Mouse (Mus musculus): ENCODE measurements around the gene Pitpnm1. TPM values are rescaled to one million over a fixed set of nuclear protein-coding genes. Genes with fewer than 3 reads are reported as not detected.
A peak's percentile ranks its signal among the peaks of the same experiment; 100 is the strongest.

The Pitpnm1 gene
- polyA plus RNA-seq, 1 experiment from 2014 or later, result 18.9 TPM

DNA sequence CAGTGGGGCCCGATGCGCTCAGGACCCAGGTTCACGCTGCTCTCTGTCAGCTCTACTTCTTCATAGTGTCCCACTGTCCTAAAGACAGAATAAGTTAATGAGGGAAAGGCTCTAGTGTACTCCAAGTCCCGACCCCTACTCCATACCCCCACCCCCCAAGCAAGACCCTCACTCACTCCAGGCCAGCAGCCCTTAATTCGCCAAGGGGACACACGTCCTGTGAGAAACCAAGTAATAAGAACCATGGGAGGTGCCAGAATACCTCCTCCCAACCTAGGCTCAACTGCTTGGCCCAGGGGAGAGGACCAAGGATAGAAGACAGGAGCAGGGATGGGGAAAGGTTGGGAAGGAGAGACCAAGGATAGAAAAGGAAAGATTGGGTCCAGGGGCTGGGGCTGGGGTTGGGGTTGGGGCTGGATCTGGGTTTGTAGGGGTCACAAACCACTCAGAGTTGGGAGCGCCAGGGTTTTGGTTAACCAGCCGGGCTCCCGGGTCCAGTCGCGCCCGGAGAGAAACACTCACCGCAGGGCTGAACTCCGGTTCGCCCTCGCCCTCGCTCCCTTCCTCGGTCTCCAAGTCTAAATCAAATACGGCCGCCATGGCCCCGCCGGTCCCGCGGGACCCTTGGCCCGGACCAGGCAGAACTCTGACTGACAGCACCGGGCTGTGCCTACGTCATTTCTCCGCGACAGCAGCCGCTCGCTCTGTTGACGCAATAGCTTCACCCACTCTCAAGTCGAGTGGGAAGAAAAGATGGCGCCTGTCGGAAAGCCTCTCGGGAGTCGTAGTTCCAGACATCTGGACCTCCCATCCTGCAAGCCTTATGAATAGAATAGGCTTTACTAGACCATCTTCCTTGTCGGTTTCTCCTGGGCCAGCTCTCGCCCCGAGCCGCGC, 63.1 kb downstream of the Pitpnm1 start, which contains the start of gene Rps6kb2:
Gene Rps6kb2, minus strand, starts transcription at position 709 of the 897 bp plus-strand sequence.
- peak; percentile 93 for ATAC-seq
- Histone ChIP-seq H3K4me3 (ENCODE audit: low read depth, low read length) (peak within 1 kb of the TSS; percentile 67), H3K36me3 (ENCODE audit: insufficient read depth, low read length) (peaks cover 16% of the 10 kb centered on the region; the same call in 1 of the 2 replicates), H3K9me3 (ENCODE audit: low read length) (no peaks in the 10 kb centered on the region), H3K4me2 (replicated peaks; ENCODE audit: low read depth, low read length) (peak within 1 kb of the TSS; percentile 83), H3K4me1 (ENCODE audit: insufficient read depth, low read depth, low read length) (no peaks in the 10 kb centered on the region), H3K27ac (ENCODE audit: low read length) (no peak within 1 kb of the TSS), H3K27me3 (replicated peaks; ENCODE audit: insufficient read depth, low read length) (no peaks in the 10 kb centered on the region), H3K9ac (replicated peaks; ENCODE audit: low read depth) (peak within 1 kb of the TSS; percentile 69)
- 7% methylated on average over 42 of the region's 42 CpGs for WGBS
- no peak for TF ChIP-seq EP300 (IDR thresholded peaks at IDR 0.05)
- no peak for TF ChIP-seq CTCF (IDR thresholded peaks at IDR 0.05)
- DNase-seq (ENCODE audit: low spot score), result peak; percentile 98

DNA sequence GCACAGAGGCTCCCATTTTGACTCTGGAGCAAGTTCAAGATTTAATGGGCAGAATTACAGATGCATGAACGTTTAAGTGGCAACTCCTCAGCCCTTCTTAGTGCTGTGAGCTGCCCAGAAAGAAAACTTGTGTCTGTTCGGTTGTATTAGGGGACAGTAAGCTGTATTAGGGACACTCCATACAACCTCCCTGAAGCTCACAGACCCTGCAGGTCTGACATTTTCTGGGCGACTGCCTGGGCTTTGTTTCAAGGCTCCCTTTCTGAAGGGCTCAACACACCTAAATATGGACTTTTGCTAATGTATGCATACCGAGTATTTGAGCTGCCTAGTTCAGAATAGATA, 63.7 kb downstream of the Pitpnm1 start:
- ATAC-seq (no peak), DNase-seq (ENCODE audit: low spot score) (no peak)
- Histone ChIP-seq H3K27ac (ENCODE audit: low read length) (no peak overlapping the region), H3K4me1 (ENCODE audit: insufficient read depth, low read depth, low read length) (no peaks in the 10 kb centered on the region), H3K4me3 (ENCODE audit: low read depth, low read length) (peak overlapping the region; percentile 67; the same call in 1 of the 2 replicates), H3K9me3 (ENCODE audit: low read length) (no peaks in the 10 kb centered on the region), H3K9ac (replicated peaks; ENCODE audit: low read depth) (no peak overlapping the region), H3K27me3 (replicated peaks; ENCODE audit: insufficient read depth, low read length) (no peaks in the 10 kb centered on the region), H3K4me2 (replicated peaks; ENCODE audit: low read depth, low read length) (peak overlapping the region; percentile 83; the same call in 1 of the 2 replicates), H3K36me3 (ENCODE audit: insufficient read depth, low read length) (peaks cover 16% of the 10 kb centered on the region; the same call in 1 of the 2 replicates)
- TF ChIP-seq CTCF (IDR thresholded peaks at IDR 0.05) (no peak), EP300 (IDR thresholded peaks at IDR 0.05) (no peak)
- 29% methylated on average over 4 of the region's 4 CpGs for WGBS

Other genes starting within 250 kb of the Pitpnm1 start
- gene Chka, start 248.2 kb upstream of the Pitpnm1 start, polyA plus RNA-seq (2015; fragmentation: Nextera tagmentation; extraction: Ambion mirVana), result 65.9 and 68.1 TPM in 2 replicates
- 31.8 and 33.1 TPM in 2 replicates for gene Tcirg1, start 192.9 kb upstream of the Pitpnm1 start, polyA plus RNA-seq (2015; fragmentation: Nextera tagmentation; extraction: Ambion mirVana)
- gene Ndufs8, start 187.2 kb upstream of the Pitpnm1 start, polyA plus RNA-seq (2015; fragmentation: Nextera tagmentation; extraction: Ambion mirVana), result 203 and 225 TPM in 2 replicates
- gene Aldh3b1, start 170.2 kb upstream of the Pitpnm1 start, polyA plus RNA-seq (2015; fragmentation: Nextera tagmentation; extraction: Ambion mirVana), result 33.2 and 38.3 TPM in 2 replicates
- 40.0 and 45.5 TPM in 2 replicates for gene Unc93b1, start 164.8 kb upstream of the Pitpnm1 start, polyA plus RNA-seq (2015; fragmentation: Nextera tagmentation; extraction: Ambion mirVana)
- 0.04 and 0.06 TPM in 2 replicates for gene Aldh3b3, start 141.4 kb upstream of the Pitpnm1 start, polyA plus RNA-seq (2015; fragmentation: Nextera tagmentation; extraction: Ambion mirVana)
- gene Aldh3b2, start 127.7 kb upstream of the Pitpnm1 start, polyA plus RNA-seq (2015; fragmentation: Nextera tagmentation; extraction: Ambion mirVana), result 0.47 and 0.71 TPM in 2 replicates
- 14.9 and 15.7 TPM in 2 replicates for gene Acy3, start 113.4 kb upstream of the Pitpnm1 start, polyA plus RNA-seq (2015; fragmentation: Nextera tagmentation; extraction: Ambion mirVana)
- gene Tbx10, start 107.2 kb upstream of the Pitpnm1 start, polyA plus RNA-seq (2015; fragmentation: Nextera tagmentation; extraction: Ambion mirVana), result not detected in 2 replicates
- 27.0 and 28.5 TPM in 2 replicates for gene Nudt8, start 99.4 kb upstream of the Pitpnm1 start, polyA plus RNA-seq (2015; fragmentation: Nextera tagmentation; extraction: Ambion mirVana)
- 1.1 TPM in 2 replicates for gene Gm49405, start 99.4 kb upstream of the Pitpnm1 start, polyA plus RNA-seq (2015; fragmentation: Nextera tagmentation; extraction: Ambion mirVana)
- 1.9 and 2.0 TPM in 2 replicates for gene Doc2g, start 96.7 kb upstream of the Pitpnm1 start, polyA plus RNA-seq (2015; fragmentation: Nextera tagmentation; extraction: Ambion mirVana)
- gene Ndufv1, start 87.2 kb upstream of the Pitpnm1 start, polyA plus RNA-seq (2015; fragmentation: Nextera tagmentation; extraction: Ambion mirVana), result 130 and 152 TPM in 2 replicates
- gene Gstp1, start 62.0 kb upstream of the Pitpnm1 start, polyA plus RNA-seq (2015; fragmentation: Nextera tagmentation; extraction: Ambion mirVana), result 273 and 288 TPM in 2 replicates
- gene Gstp2, start 54.0 kb upstream of the Pitpnm1 start, polyA plus RNA-seq (2015; fragmentation: Nextera tagmentation; extraction: Ambion mirVana), result 6.3 and 7.3 TPM in 2 replicates
- 6.5 and 6.9 TPM in 2 replicates for gene Gstp3, start 40.4 kb upstream of the Pitpnm1 start, polyA plus RNA-seq (2015; fragmentation: Nextera tagmentation; extraction: Ambion mirVana)
- gene Cabp2, start 18.4 kb upstream of the Pitpnm1 start, polyA plus RNA-seq (2015; fragmentation: Nextera tagmentation; extraction: Ambion mirVana), result not detected in 2 replicates
- 154 and 164 TPM in 2 replicates for gene Cdk2ap2, start 2.8 kb upstream of the Pitpnm1 start, polyA plus RNA-seq (2015; fragmentation: Nextera tagmentation; extraction: Ambion mirVana)
- gene Aip, start 25.9 kb downstream of the Pitpnm1 start, polyA plus RNA-seq (2015; fragmentation: Nextera tagmentation; extraction: Ambion mirVana), result 78.5 and 82.1 TPM in 2 replicates
- not detected in 2 replicates for gene Gpr152, start 39.8 kb downstream of the Pitpnm1 start, polyA plus RNA-seq (2015; fragmentation: Nextera tagmentation; extraction: Ambion mirVana)
- 0.08 and 0.10 TPM in 2 replicates for gene Cabp4, start 44.0 kb downstream of the Pitpnm1 start, polyA plus RNA-seq (2015; fragmentation: Nextera tagmentation; extraction: Ambion mirVana)
- gene Coro1b, start 48.6 kb downstream of the Pitpnm1 start, polyA plus RNA-seq (2015; fragmentation: Nextera tagmentation; extraction: Ambion mirVana), result 183 and 192 TPM in 2 replicates
- gene Ptprcap, start 53.6 kb downstream of the Pitpnm1 start, polyA plus RNA-seq (2015; fragmentation: Nextera tagmentation; extraction: Ambion mirVana), result 3.4 and 3.7 TPM in 2 replicates
- 28.4 and 35.1 TPM in 2 replicates for gene Rps6kb2, start 63.4 kb downstream of the Pitpnm1 start, polyA plus RNA-seq (2015; fragmentation: Nextera tagmentation; extraction: Ambion mirVana)
- gene Carns1, start 75.5 kb downstream of the Pitpnm1 start, polyA plus RNA-seq (2015; fragmentation: Nextera tagmentation; extraction: Ambion mirVana), result 1.8 and 2.6 TPM in 2 replicates
- gene Tbc1d10c, start 91.3 kb downstream of the Pitpnm1 start, polyA plus RNA-seq (2015; fragmentation: Nextera tagmentation; extraction: Ambion mirVana), result 3.9 and 4.5 TPM in 2 replicates
- 619 and 631 TPM in 2 replicates for gene Ppp1ca, start 92.1 kb downstream of the Pitpnm1 start, polyA plus RNA-seq (2015; fragmentation: Nextera tagmentation; extraction: Ambion mirVana)
- 14.1 and 14.3 TPM in 2 replicates for gene Rad9a, start 101.7 kb downstream of the Pitpnm1 start, polyA plus RNA-seq (2015; fragmentation: Nextera tagmentation; extraction: Ambion mirVana)
- 7.6 and 8.0 TPM in 2 replicates for gene Clcf1, start 114.2 kb downstream of the Pitpnm1 start, polyA plus RNA-seq (2015; fragmentation: Nextera tagmentation; extraction: Ambion mirVana)
- gene AC109138.7, start 114.4 kb downstream of the Pitpnm1 start, polyA plus RNA-seq (2015; fragmentation: Nextera tagmentation; extraction: Ambion mirVana), result not detected in 2 replicates
- gene Pold4, start 131.9 kb downstream of the Pitpnm1 start, polyA plus RNA-seq (2015; fragmentation: Nextera tagmentation; extraction: Ambion mirVana), result 58.6 and 63.6 TPM in 2 replicates
- 22.7 and 24.4 TPM in 2 replicates for gene Ssh3, start 169.2 kb downstream of the Pitpnm1 start, polyA plus RNA-seq (2015; fragmentation: Nextera tagmentation; extraction: Ambion mirVana)
- gene Ankrd13d, start 183.1 kb downstream of the Pitpnm1 start, polyA plus RNA-seq (2015; fragmentation: Nextera tagmentation; extraction: Ambion mirVana), result 2.0 and 2.6 TPM in 2 replicates
- gene Grk2, start 206.2 kb downstream of the Pitpnm1 start, polyA plus RNA-seq (2015; fragmentation: Nextera tagmentation; extraction: Ambion mirVana), result 13.9 and 14.0 TPM in 2 replicates

Data from lung, postnatal 0 days (tissue).